Mouse (Mus musculus): ENCODE measurements around the gene Pcdh7.

DNA sequence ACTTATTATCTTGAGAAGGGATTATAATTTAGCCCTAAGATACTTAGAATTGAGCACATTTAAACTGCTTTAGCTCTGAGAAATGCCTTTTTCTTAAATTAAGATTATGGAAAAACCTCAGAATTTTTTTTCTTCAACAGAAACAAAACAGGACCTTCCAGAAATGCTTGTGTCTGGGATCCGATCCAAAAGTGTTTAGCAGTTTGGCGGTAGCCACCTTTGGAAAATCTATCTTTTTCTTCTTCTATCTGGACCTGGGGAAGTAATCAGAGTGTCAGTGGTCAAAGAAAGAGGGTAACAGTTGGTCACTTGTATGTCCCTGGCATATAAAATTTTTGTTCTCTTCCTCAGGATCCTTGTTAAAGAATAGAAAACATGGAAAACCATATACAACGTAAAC lies 54.9 kb downstream of the Pcdh7 start:
- TF ChIP-seq POLR2A (IDR thresholded peaks at IDR 0.05; ENCODE audit: borderline replicate concordance, extremely low read depth, insufficient read depth, insufficient read length, poor library complexity, severe bottlenecking) = no peak
- no peak for TF ChIP-seq CTCF (IDR thresholded peaks at IDR 0.05; ENCODE audit: borderline replicate concordance, extremely low read depth, insufficient read depth, insufficient read length)

All from brain, embryonic 14.5 days (tissue).